Mouse (Mus musculus): ENCODE measurements at regions not wholly inside any gene's neighbourhood (a gene's known extent, or its start where the extent isn't known, plus 50 kb on each side); places are given as distances from the start of the nearest gene placed in this dataset.

DNA sequence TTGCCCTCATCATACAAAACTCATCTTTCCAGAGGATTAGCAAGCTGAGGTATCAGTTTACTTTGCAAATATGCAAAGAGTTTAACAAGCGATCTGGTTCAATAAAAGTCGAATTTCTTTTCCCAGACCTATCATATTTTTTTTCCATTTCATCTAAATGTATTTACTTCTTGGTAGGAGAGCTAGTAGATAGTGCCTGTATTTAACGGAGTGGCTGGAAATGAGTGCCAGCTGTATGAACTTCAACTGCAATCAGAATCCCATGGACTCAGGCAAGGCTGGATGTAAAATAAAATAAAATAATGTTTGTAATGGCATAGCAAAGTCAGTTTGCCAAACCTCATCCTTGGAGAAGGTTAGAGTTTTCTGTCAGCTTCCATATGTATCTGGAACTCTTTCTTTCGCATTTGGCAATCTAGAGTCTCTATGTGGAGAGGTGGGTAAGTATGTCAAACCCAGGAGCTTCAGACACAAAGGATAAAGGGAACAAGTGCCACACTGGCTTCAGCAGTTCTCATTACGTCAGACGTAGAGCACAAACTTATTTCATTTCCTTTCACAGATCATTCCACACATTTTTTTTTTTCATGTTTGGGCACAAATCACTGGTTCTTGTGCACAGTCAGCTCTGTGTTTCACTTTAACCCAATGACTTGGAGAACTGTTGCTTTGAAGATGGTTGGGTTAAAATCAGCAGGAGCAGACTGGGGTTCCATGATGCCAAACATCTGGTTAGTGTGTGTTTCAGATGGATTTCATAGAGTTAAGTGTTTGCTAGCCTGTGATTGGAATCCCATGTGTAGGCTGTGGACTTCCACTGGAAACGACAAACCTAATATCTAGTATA lies 357.2 kb upstream of the Tmc3 start:
- DNase-seq (ENCODE audit: low spot score), result no peak
- intact Hi-C loops (cut with DNase I), result no loop called here

GRCm38 (mm10) chr7:83230496-83231325 lies 354.0 kb upstream of the Tmc3 start:
- DNase-seq (ENCODE audit: low spot score), result no peak
- intact Hi-C loops (cut with DNase I), result no loop called here

GRCm38 (mm10) chr7:83235659-83236058 lies 349.1 kb upstream of the Tmc3 start:
- DNase-seq (ENCODE audit: low spot score), result no peak
- intact Hi-C loops (cut with DNase I), result no loop called here

- intact Hi-C loops (cut with DNase I), result no loop called here
These were observed 347.4 kb upstream of the Tmc3 start for GRCm38 (mm10) chr7:83237336-83237735.

DNA sequence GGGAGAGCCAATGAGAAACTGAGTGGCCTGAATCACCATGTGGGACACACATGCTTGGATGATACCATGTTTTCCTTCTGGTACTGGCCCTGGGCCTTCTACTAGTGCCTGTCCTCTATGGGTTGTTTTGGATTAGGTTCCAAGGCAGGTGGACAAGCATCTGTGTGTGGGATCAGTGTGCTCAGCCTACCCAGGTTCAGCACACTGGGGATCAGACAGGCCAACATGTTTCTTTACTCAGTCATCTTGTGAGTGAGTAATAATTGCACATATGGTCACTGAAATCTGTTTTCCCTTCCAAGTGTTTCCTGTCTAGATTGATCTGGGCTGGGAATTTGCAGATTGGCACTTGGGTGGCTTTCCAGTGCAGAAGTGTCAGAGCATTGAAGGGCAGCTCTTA lies 346.6 kb upstream of the Tmc3 start:
- no peak for DNase-seq (ENCODE audit: low spot score)
- intact Hi-C loops (cut with DNase I), result no loop called here

More at GRCm38 (mm10) chr7:83237336-83237735, 347.4 kb upstream of the Tmc3 start:
- no peak for DNase-seq (ENCODE audit: low spot score)

DNA sequence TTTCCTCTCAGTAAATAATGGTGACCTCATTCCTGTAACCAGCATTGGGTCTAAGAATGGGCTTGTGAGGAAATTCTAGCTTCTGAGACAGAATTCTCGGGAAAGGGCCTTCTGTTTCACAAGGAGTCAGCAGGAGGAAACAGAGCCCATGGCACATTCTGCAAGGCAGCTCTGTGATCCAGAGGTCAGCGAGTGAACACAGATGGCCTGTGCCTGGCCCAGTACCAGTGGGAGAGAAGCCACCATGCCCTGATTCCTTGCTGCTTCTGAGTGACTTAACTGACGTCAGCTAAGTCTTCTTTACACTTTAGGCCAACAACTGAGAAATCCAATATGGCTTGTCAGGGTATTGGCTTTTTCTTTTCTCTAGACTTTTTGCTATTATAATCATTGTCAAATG lies 342.5 kb upstream of the Tmc3 start:
- DNase-seq (ENCODE audit: low spot score), result peak; percentile 58
- intact Hi-C loops (cut with DNase I), result no loop called here

GRCm38 (mm10) chr7:83245867-83246266 lies 338.9 kb upstream of the Tmc3 start:
- no peak for DNase-seq (ENCODE audit: low spot score)
- intact Hi-C loops (cut with DNase I), result no loop called here

- DNase-seq (ENCODE audit: low spot score), result no peak
- intact Hi-C loops (cut with DNase I), result no loop called here
These were observed 332.6 kb upstream of the Tmc3 start for GRCm38 (mm10) chr7:83251995-83252563.

GRCm38 (mm10) chr7:83253001-83253400 lies 331.7 kb upstream of the Tmc3 start:
- intact Hi-C loops (cut with DNase I), result no loop called here
- no peak for DNase-seq (ENCODE audit: low spot score)

DNA sequence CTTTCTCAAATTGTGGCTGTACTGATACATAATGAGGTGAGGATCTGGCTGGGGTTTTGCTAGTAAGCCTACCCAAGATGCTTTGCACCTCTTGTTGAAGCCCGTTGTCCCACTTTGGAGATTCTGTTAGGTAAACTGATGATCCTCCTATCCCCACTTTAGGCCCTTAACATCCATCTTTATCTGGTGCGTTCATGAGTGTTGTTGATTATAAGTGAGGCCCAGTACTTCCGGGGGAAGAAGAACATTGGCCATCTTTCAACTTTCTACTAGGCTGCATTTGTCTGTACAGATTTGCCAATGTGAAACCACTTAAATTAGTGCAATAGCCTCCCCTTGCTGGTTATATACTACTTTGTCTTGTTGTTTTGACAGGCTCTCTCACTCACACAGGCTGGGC lies 331.3 kb upstream of the Tmc3 start:
- DNase-seq (ENCODE audit: low spot score), result no peak
- intact Hi-C loops (cut with DNase I), result no loop called here

- intact Hi-C loops (cut with DNase I), result no loop called here
These were observed 330.3 kb upstream of the Tmc3 start for GRCm38 (mm10) chr7:83254411-83254810.

GRCm38 (mm10) chr7:83256236-83256784 lies 328.4 kb upstream of the Tmc3 start:
- intact Hi-C loops (cut with DNase I), result no loop called here

More at GRCm38 (mm10) chr7:83254411-83254810, 330.3 kb upstream of the Tmc3 start:
- DNase-seq (ENCODE audit: low spot score), result no peak

DNA sequence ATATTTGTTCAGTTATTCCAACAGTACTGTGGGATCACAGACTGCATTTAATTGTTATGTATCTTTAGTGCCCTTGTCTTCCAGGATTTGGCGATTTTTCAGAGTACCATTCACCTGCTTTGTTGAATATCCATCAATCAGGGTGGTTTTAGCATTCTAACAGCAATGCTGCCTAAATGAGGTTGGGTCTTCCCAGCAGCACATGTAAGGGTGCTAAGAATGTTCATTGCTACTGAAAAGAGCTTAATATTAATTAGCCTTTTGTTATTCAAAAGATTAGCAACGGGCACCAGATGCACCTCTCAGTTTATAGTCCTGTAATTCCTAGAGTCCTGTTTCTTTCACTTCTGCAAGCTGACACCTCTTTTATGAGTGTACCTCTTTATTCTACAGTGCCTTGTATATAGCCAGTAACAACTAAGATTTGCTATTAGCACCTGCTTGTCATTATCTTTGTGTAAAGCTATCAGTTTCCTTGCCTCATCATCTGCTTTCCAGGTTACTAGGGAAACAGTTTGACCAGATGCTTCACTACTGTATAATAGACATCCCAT lies 326.3 kb upstream of the Tmc3 start:
- intact Hi-C loops (cut with DNase I), result no loop called here

More at GRCm38 (mm10) chr7:83256236-83256784, 328.4 kb upstream of the Tmc3 start:
- no peak for DNase-seq (ENCODE audit: low spot score)

GRCm38 (mm10) chr7:83261489-83261888 lies 323.2 kb upstream of the Tmc3 start:
- intact Hi-C loops (cut with DNase I), result no loop called here
- DNase-seq (ENCODE audit: low spot score), result no peak

More for the DNA sequence above, 326.3 kb upstream of the Tmc3 start:
- DNase-seq (ENCODE audit: low spot score), result no peak

GRCm38 (mm10) chr7:83289915-83290773 lies 294.6 kb upstream of the Tmc3 start:
- DNase-seq (ENCODE audit: low spot score), result peak; percentile 7
- intact Hi-C loops (cut with DNase I), result no loop called here

- no peak for DNase-seq (ENCODE audit: low spot score)
- intact Hi-C loops (cut with DNase I), result no loop called here
These were observed 277.6 kb upstream of the Tmc3 start for GRCm38 (mm10) chr7:83307112-83307511.

GRCm38 (mm10) chr7:83312172-83312571 lies 272.6 kb upstream of the Tmc3 start:
- intact Hi-C loops (cut with DNase I), result no loop called here
- no peak for DNase-seq (ENCODE audit: low spot score)

- intact Hi-C loops (cut with DNase I), result no loop called here
- DNase-seq (ENCODE audit: low spot score), result no peak
These were observed 254.8 kb upstream of the Tmc3 start for GRCm38 (mm10) chr7:83329809-83330412.

Data from heart, postnatal 25 days (tissue).